Mouse (Mus musculus): Measurements from ENCODE around the gene Nek9.

Nek9 gene

DNA sequence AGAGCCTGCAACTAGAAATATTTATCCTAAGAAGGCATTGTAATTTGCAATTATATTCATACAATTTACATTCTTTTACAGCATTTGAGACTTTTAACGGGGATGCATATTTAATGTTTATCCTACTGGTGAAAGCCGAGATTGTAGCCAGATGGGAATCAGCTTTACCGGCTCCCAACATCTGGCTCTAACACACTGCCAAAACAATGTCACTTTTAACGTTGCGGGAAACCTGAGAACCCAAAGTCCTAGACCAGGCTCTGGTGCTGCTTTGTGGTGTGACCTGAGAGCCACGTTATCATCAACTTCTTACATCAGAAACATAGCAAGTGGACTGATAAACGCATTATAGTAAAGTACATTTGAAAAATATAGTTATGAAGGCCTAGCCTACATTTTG lies 74.2 kb downstream of the Nek9 start:
- no peak for DNase-seq (ENCODE audit: extremely low spot score, low spot score)

DNA sequence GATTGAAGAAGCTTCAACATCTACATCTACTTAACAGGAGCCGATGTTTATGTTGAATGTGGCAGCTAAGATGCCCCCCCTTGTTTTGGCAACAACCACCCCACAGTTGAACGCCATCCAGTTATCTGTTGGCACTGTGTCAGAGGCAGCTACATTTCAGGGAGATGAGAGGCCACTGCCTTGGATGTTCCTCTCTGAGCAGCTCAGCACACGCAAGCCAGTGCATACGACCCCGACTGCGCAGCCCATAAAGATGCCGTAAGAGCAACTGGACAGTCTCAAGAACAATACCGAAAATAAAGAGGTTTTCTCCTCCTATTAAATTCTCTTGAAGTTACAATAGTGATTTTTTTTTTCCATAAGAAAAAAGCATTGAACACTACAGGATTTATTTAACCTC lies 74.6 kb downstream of the Nek9 start:
- no peak for DNase-seq (ENCODE audit: extremely low spot score, low spot score)

DNA sequence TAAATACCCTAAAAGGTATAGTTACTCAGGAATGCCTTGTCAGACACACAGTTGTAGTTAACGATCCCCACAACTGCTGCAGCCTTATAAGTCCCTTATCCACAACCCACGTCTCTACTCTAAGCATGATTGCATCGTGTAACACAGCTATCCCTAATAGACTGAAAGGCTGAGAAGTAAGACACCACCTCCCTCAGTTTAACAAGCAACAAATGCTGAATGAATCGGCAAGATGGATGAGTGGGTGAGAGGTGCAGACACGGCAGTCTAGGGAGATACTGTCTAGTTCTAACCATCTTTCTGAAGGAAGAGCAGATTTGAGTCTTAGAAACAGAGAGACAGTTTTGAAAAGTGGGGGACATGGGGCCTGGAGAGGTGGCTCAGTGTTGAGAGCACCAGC lies 76.0 kb downstream of the Nek9 start:
- no peak for DNase-seq (ENCODE audit: extremely low spot score, low spot score)

DNA sequence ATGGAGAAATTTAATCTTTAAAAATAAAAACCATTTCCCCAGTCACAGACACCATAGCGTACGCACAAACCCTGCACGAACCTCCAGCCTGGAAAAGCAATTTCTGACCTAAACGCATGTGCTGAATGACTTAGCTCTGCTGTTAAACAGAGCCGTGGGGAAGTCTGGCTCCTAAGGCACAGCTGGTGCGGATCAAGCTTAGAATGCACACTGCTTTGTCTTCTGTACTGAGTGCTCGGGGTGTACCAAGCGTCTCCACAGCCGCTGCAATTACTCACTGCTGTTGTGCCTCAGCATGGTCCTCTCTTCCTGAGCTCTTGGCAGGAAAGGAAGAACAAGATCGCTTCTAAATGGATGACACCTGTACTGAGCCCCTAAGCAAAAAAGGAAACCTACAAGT lies 76.7 kb downstream of the Nek9 start:
- peak; percentile 59 for DNase-seq (ENCODE audit: extremely low spot score, low spot score)

DNA sequence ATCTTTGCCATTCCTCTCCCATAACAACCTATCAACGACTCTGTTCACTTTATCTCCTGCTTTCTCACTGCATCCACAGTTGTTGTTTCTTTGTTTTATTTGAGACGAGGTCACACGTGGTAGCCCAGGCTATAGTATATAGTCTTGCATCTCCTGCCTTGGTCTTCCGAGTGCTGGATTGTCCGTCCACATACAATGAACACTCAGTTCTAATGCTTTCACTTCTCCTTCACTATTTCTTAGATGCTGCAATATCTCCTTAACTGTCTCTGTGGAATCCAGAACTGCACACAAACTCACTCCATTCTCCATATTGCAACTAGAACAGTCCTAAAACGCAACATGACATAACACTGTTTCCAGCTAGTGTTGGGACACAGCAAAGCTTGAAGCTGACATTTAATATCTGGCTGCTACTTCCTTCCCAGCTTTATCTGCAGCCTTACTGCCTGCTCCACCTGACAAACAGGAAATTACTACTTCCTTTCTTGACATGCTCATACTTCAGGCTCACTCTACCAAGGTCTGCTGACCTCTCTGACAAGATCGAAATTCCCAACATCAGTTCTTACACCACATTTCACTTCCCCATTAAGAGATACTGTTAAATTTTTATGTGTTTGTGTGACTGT lies 82.0 kb downstream of the Nek9 start:
- DNase-seq (ENCODE audit: extremely low spot score, low spot score) = no peak

DNA sequence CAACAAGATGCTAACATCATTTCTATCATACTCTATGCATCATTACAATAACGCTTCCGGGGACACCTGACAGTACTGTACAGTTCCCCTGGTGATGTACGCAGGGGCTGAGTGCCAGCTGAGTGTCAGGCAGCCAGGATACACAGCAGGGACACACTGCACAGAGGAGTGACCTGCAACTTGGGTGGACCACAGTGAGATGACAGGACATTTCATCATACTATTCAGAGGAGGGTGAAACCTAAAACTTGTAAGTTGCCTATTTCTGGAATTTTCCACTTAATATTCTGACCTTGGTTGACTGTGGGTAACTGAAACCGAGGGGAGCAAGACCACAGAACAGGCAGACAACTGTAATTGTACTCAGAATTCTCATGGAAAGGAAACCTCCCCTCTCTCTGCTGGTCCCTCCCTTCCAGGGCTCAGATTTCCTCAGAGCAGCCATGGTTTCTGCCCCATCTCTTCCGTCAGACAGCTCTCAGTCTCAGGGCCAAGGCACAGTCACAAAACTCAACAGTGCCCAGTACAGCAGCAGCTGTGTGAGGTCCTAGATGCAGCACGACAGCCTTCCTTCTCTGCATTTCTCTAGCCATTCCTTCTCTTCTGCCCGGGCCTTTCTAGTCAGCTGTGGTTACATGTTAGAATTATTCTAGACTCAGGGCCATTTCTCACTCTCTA lies 82.9 kb downstream of the Nek9 start:
- DNase-seq (ENCODE audit: extremely low spot score, low spot score) = no peak

DNA sequence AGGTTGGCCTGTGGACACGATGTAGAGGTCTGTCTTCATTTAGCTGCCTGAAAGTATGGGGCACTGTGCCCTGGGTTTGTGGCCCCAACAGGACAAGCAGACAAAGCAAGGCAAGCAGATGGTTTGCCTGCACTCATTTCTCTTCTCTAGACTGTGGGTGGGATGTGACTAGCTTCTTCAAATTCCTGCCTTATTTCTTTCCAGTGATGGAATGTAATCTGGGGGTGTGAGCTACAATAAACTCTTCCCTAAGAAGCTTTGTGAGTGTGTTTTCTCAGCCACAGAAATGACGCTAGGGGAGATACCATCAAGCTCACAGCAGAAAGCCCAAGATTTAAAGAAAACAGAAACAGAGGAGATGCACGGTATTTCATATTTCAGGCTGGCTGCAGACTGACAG lies 87.1 kb downstream of the Nek9 start:
- DNase-seq (ENCODE audit: extremely low spot score, low spot score) = no peak
